ENCODE assay signal across 13 mouse cellular contexts in genomic region chr19:48682485-48682884, GRCm38 (mm10).
DNase-seq lines count a peak whose midpoint lies in the region; ATAC-seq and TF ChIP-seq lines count a peak whose summit lies in the region.
"Had no signal": no experiment of that assay in that cellular context is flagged by ENCODE, and none has a peak within 500 bp of the region (broad histone marks: within the 10 kb centered on the region; RNA-seq: fewer than 3 reads in every experiment).

No protein-coding gene starts in this region.

- no peak for TF ChIP-seq CTCF in kidney, adult 2 months (conservative IDR thresholded peaks at IDR 0.05; ENCODE audit: insufficient read depth, insufficient read length, low read depth, low read length)
- TF ChIP-seq CTCF in liver, postnatal 0 days (IDR thresholded peaks at IDR 0.05; ENCODE audit: low read depth): no peak

- H3K27me3 ChIP-seq in kidney, adult 2 months (replicated peaks; ENCODE audit: control insufficient read depth, insufficient read depth, low read length): no peaks in the 10 kb centered on the region
- no peaks in the 10 kb centered on the region for H3K27me3 ChIP-seq in midbrain, embryonic 14.5 days (ENCODE audit: control insufficient read depth, insufficient read depth, low read length)
- no peaks in the 10 kb centered on the region for H3K27me3 ChIP-seq in midbrain, embryonic 16.5 days (ENCODE audit: control insufficient read depth, insufficient read depth, low read depth, low read length)
- no peaks in the 10 kb centered on the region for H3K27me3 ChIP-seq in forebrain, embryonic 16.5 days (replicated peaks; ENCODE audit: control insufficient read depth, insufficient read depth, low read length)
- no peaks in the 10 kb centered on the region for H3K27me3 ChIP-seq in liver, postnatal 0 days (ENCODE audit: insufficient read depth, low read length)
- H3K27me3 ChIP-seq: liver, embryonic 12.5 days had no signal

- no peak overlapping the region for H3K9ac ChIP-seq in midbrain, embryonic 14.5 days (replicated peaks; ENCODE audit: low read length)
- no peak overlapping the region for H3K9ac ChIP-seq in midbrain, embryonic 16.5 days (ENCODE audit: low read depth, low read length)
- H3K9ac ChIP-seq in forebrain, embryonic 16.5 days (replicated peaks; ENCODE audit: low read depth, low read length): no peak overlapping the region
- H3K9ac ChIP-seq in liver, postnatal 0 days (replicated peaks): no peak overlapping the region
- H3K9ac ChIP-seq: liver, embryonic 12.5 days had no signal

- no peaks in the 10 kb centered on the region for H3K9me3 ChIP-seq in midbrain, embryonic 14.5 days (ENCODE audit: control insufficient read depth, low read length)
- no peaks in the 10 kb centered on the region for H3K9me3 ChIP-seq in midbrain, embryonic 16.5 days (replicated peaks; ENCODE audit: control insufficient read depth, low read length, poor library complexity, severe bottlenecking)
- H3K9me3 ChIP-seq in forebrain, embryonic 16.5 days (ENCODE audit: control insufficient read depth, low read length): no peaks in the 10 kb centered on the region
- H3K9me3 ChIP-seq in liver, postnatal 0 days (ENCODE audit: low read length): no peaks in the 10 kb centered on the region

- H3K4me2 ChIP-seq in midbrain, embryonic 14.5 days (ENCODE audit: low read length): no peak overlapping the region
- H3K4me2 ChIP-seq in midbrain, embryonic 16.5 days (ENCODE audit: low read length): no peak overlapping the region
- H3K4me2 ChIP-seq in forebrain, embryonic 16.5 days (ENCODE audit: low read length): no peak overlapping the region
- no peak overlapping the region for H3K4me2 ChIP-seq in liver, postnatal 0 days (ENCODE audit: low read depth, low read length)
- H3K4me2 ChIP-seq: liver, embryonic 12.5 days had no signal

- no peak for TF ChIP-seq EP300 in liver, postnatal 0 days (IDR thresholded peaks at IDR 0.05; ENCODE audit: low read depth)

- ATAC-seq in midbrain, embryonic 14.5 days (ENCODE audit: low FRiP score, low TSS enrichment): no peak
- ATAC-seq in midbrain, embryonic 16.5 days: no peak
- ATAC-seq in forebrain, embryonic 16.5 days: peak; percentile 86
- ATAC-seq in liver, postnatal 0 days: no peak
- ATAC-seq: inflammation-experienced regulatory T-cells, adult 6 months; liver, embryonic 12.5 days had no signal

- 75% methylated on average over 3 of the region's 3 CpGs for WGBS in kidney, adult 2 months
- 74% methylated on average over 3 of the region's 3 CpGs for WGBS in midbrain, embryonic 14.5 days
- 63% methylated on average over 3 of the region's 3 CpGs for WGBS in midbrain, embryonic 16.5 days
- 23% methylated on average over 3 of the region's 3 CpGs for WGBS in forebrain, embryonic 16.5 days
- 70% methylated on average over 3 of the region's 3 CpGs for WGBS in liver, postnatal 0 days (ENCODE audit: insufficient replicate concordance)

- TF ChIP-seq POLR2A in kidney, adult 2 months (IDR thresholded peaks at IDR 0.05; ENCODE audit: low read depth, low read length): no peak

- H3K27ac ChIP-seq in kidney, adult 2 months (ENCODE audit: insufficient read depth, low read depth, low read length): no peak overlapping the region
- H3K27ac ChIP-seq in midbrain, embryonic 14.5 days (replicated peaks; ENCODE audit: low read depth, low read length): no peak overlapping the region
- H3K27ac ChIP-seq in midbrain, embryonic 16.5 days (ENCODE audit: low read length): no peak overlapping the region
- H3K27ac ChIP-seq in forebrain, embryonic 16.5 days (ENCODE audit: low read length): no peak overlapping the region
- no peak overlapping the region for H3K27ac ChIP-seq in liver, postnatal 0 days (ENCODE audit: low read depth)
- H3K27ac ChIP-seq: liver, embryonic 12.5 days had no signal

- 0 out of 2 replicates have a peak, but pooled peaks cover 2% of the 10 kb centered on the region for H3K4me1 ChIP-seq in kidney, adult 2 months (ENCODE audit: control insufficient read depth, insufficient read depth, low read length)
- H3K4me1 ChIP-seq in midbrain, embryonic 14.5 days (ENCODE audit: control insufficient read depth, insufficient read depth, low read length): peaks cover 7% of the 10 kb centered on the region; the same call in 1 of the 2 replicates
- H3K4me1 ChIP-seq in midbrain, embryonic 16.5 days (ENCODE audit: control insufficient read depth, insufficient read depth, low read length): peaks cover 3% of the 10 kb centered on the region; the same call in 1 of the 2 replicates
- H3K4me1 ChIP-seq in forebrain, embryonic 16.5 days (replicated peaks; ENCODE audit: control insufficient read depth, insufficient read depth, low read length): peaks cover 5% of the 10 kb centered on the region
- no peaks in the 10 kb centered on the region for H3K4me1 ChIP-seq in liver, postnatal 0 days (ENCODE audit: insufficient read depth)
- H3K4me1 ChIP-seq: liver, embryonic 12.5 days had no signal

- H3K36me3 ChIP-seq in kidney, adult 2 months (ENCODE audit: control insufficient read depth, insufficient read depth, low read length): no peaks in the 10 kb centered on the region
- H3K36me3 ChIP-seq in midbrain, embryonic 14.5 days (ENCODE audit: control insufficient read depth, insufficient read depth, low read length): no peaks in the 10 kb centered on the region
- no peaks in the 10 kb centered on the region for H3K36me3 ChIP-seq in midbrain, embryonic 16.5 days (ENCODE audit: control insufficient read depth, insufficient read depth, low read length)
- no peaks in the 10 kb centered on the region for H3K36me3 ChIP-seq in forebrain, embryonic 16.5 days (ENCODE audit: control insufficient read depth, insufficient read depth)
- no peaks in the 10 kb centered on the region for H3K36me3 ChIP-seq in liver, postnatal 0 days (replicated peaks; ENCODE audit: insufficient read depth, low read length)
- H3K36me3 ChIP-seq: G1E; liver, embryonic 12.5 days had no signal

- DNase-seq in cerebellum, postnatal 14 days: peak; percentile 56 to 68
- no peak for DNase-seq in cerebellum, adult 18-20 months
- peak; percentile 22 for DNase-seq in kidney, adult 2 months
- DNase-seq in kidney, adult 11 months: no peak
- peak; percentile 56 for DNase-seq in midbrain, embryonic 14.5 days
- DNase-seq in liver, postnatal 0 days: no peak
- DNase-seq: embryo, embryonic 11 days; heart, adult 18-20 months had no signal

- no peak overlapping the region for H3K4me3 ChIP-seq in kidney, adult 2 months (ENCODE audit: insufficient read depth, low read depth, low read length)
- no peak overlapping the region for H3K4me3 ChIP-seq in midbrain, embryonic 14.5 days (replicated peaks; ENCODE audit: low read depth, low read length)
- H3K4me3 ChIP-seq in midbrain, embryonic 16.5 days (ENCODE audit: low read depth, low read length): no peak overlapping the region
- no peak overlapping the region for H3K4me3 ChIP-seq in forebrain, embryonic 16.5 days (replicated peaks; ENCODE audit: low read length)
- no peak overlapping the region for H3K4me3 ChIP-seq in liver, postnatal 0 days (ENCODE audit: low read depth, low read length)
- H3K4me3 ChIP-seq: liver, embryonic 12.5 days had no signal

Comparison
In these comparisons a context has a peak if more than half of its experiments do, and no peak if none do; other contexts are left out.
1. DNase-seq: peak in cerebellum, postnatal 14 days (2 of 2), kidney, adult 2 months (single experiment) and midbrain, embryonic 14.5 days (single experiment); none in cerebellum, adult 18-20 months (0 of 2), kidney, adult 11 months (single experiment) and liver, postnatal 0 days (single experiment).